Mouse (Mus musculus): Measurements from ENCODE around the gene Tmem268. TPM values are rescaled to one million over a fixed set of nuclear protein-coding genes. Genes with fewer than 3 reads are reported as not detected.
A peak's percentile ranks its signal among the peaks of the same experiment; 100 is the strongest.

Tmem268 gene
- polyA plus RNA-seq, 1 experiment from 2014 or later = 14.4 TPM

GRCm38 (mm10) chr4:63560079-63560478 is 1.5 kb downstream of the Tmem268 start:
- Histone ChIP-seq H3K4me3 (no peak overlapping the region), H3K27me3 (ENCODE audit: low read depth, poor library complexity, severe bottlenecking) (no peaks in the 10 kb centered on the region), H3K9me3 (replicated peaks) (no peaks in the 10 kb centered on the region), H3K4me1 (peaks cover 62% of the 10 kb centered on the region), H3K36me3 (peaks cover 19% of the 10 kb centered on the region), H3K27ac (peak overlapping the region; percentile 97)
- WGBS = 87% methylated on average over 8 of the region's 8 CpGs
- no peak for DNase-seq (ENCODE audit: low spot score)

- WGBS = 86% methylated on average over 7 of the region's 7 CpGs
- Histone ChIP-seq H3K36me3 (peaks cover 31% of the 10 kb centered on the region), H3K27ac (no peak overlapping the region), H3K4me1 (peaks cover 56% of the 10 kb centered on the region), H3K4me3 (no peak overlapping the region), H3K9me3 (replicated peaks) (no peaks in the 10 kb centered on the region), H3K27me3 (ENCODE audit: low read depth, poor library complexity, severe bottlenecking) (no peaks in the 10 kb centered on the region)
- DNase-seq (ENCODE audit: low spot score) = no peak
Measured at GRCm38 (mm10) chr4:63561861-63562675, 3.5 kb downstream of the Tmem268 start.

- Histone ChIP-seq H3K27ac (no peak overlapping the region), H3K36me3 (peaks cover 33% of the 10 kb centered on the region), H3K4me1 (peaks cover 50% of the 10 kb centered on the region), H3K27me3 (ENCODE audit: low read depth, poor library complexity, severe bottlenecking) (no peaks in the 10 kb centered on the region), H3K4me3 (no peak overlapping the region), H3K9me3 (replicated peaks) (no peaks in the 10 kb centered on the region)
- DNase-seq (ENCODE audit: low spot score) = no peak
- WGBS = 84% methylated on average over 4 of the region's 4 CpGs
Measured at GRCm38 (mm10) chr4:63562742-63563141, 4.2 kb downstream of the Tmem268 start.

- 88% methylated on average over 10 of the region's 10 CpGs for WGBS
- H3K4me1 ChIP-seq = peaks cover 24% of the 10 kb centered on the region
- peaks cover 56% of the 10 kb centered on the region for H3K36me3 ChIP-seq
- H3K9me3 ChIP-seq (replicated peaks) = no peaks in the 10 kb centered on the region
- H3K4me3 ChIP-seq = no peak overlapping the region
- no peak overlapping the region; the same call in 1 of the 2 replicates for H3K27ac ChIP-seq
- no peaks in the 10 kb centered on the region for H3K27me3 ChIP-seq (ENCODE audit: low read depth, poor library complexity, severe bottlenecking)
- DNase-seq (ENCODE audit: low spot score) = no peak
Measured at GRCm38 (mm10) chr4:63567712-63568390, 9.3 kb downstream of the Tmem268 start.

GRCm38 (mm10) chr4:63569322-63569721 is 10.7 kb downstream of the Tmem268 start:
- Histone ChIP-seq H3K4me3 (no peak overlapping the region), H3K36me3 (peaks cover 62% of the 10 kb centered on the region), H3K27me3 (ENCODE audit: low read depth, poor library complexity, severe bottlenecking) (no peaks in the 10 kb centered on the region), H3K4me1 (peaks cover 24% of the 10 kb centered on the region), H3K27ac (peak overlapping the region; percentile 72), H3K9me3 (replicated peaks) (no peaks in the 10 kb centered on the region)
- no peak for DNase-seq (ENCODE audit: low spot score)
- 91% methylated on average over 8 of the region's 8 CpGs for WGBS

GRCm38 (mm10) chr4:63570208-63570781 is 11.7 kb downstream of the Tmem268 start:
- H3K36me3 ChIP-seq = peaks cover 55% of the 10 kb centered on the region
- no peaks in the 10 kb centered on the region for H3K9me3 ChIP-seq (replicated peaks)
- DNase-seq (ENCODE audit: low spot score) = no peak
- peaks cover 24% of the 10 kb centered on the region for H3K4me1 ChIP-seq
- 51% methylated on average over 7 of the region's 7 CpGs for WGBS
- H3K27me3 ChIP-seq (ENCODE audit: low read depth, poor library complexity, severe bottlenecking) = no peaks in the 10 kb centered on the region
- H3K27ac ChIP-seq = peak overlapping the region; percentile 72
- no peak overlapping the region for H3K4me3 ChIP-seq

- no peaks in the 10 kb centered on the region for H3K27me3 ChIP-seq (ENCODE audit: low read depth, poor library complexity, severe bottlenecking)
- no peak overlapping the region for H3K27ac ChIP-seq
- no peaks in the 10 kb centered on the region for H3K9me3 ChIP-seq (replicated peaks)
- no peak overlapping the region for H3K4me3 ChIP-seq
- 90% methylated on average over 5 of the region's 5 CpGs for WGBS
- H3K4me1 ChIP-seq = peaks cover 24% of the 10 kb centered on the region
- DNase-seq (ENCODE audit: low spot score) = no peak
- peaks cover 47% of the 10 kb centered on the region for H3K36me3 ChIP-seq
Measured at GRCm38 (mm10) chr4:63572621-63573020, 14.0 kb downstream of the Tmem268 start.

- WGBS = 94% methylated on average over 14 of the region's 14 CpGs
- peak overlapping the region; percentile 85 for H3K27ac ChIP-seq
- H3K4me1 ChIP-seq = peaks cover 42% of the 10 kb centered on the region
- no peak for DNase-seq (ENCODE audit: low spot score)
- H3K9me3 ChIP-seq (replicated peaks) = 0 out of 2 replicates have a peak, but pooled peaks cover 2% of the 10 kb centered on the region
- H3K36me3 ChIP-seq = peaks cover 20% of the 10 kb centered on the region
- H3K27me3 ChIP-seq (ENCODE audit: low read depth, poor library complexity, severe bottlenecking) = no peaks in the 10 kb centered on the region
- H3K4me3 ChIP-seq = no peak overlapping the region
Measured at GRCm38 (mm10) chr4:63579649-63580048, 21.1 kb downstream of the Tmem268 start.

- Histone ChIP-seq H3K27ac (peak overlapping the region; percentile 85), H3K4me3 (no peak overlapping the region), H3K9me3 (replicated peaks) (0 out of 2 replicates have a peak, but pooled peaks cover 2% of the 10 kb centered on the region), H3K36me3 (peaks cover 20% of the 10 kb centered on the region), H3K27me3 (ENCODE audit: low read depth, poor library complexity, severe bottlenecking) (no peaks in the 10 kb centered on the region), H3K4me1 (peaks cover 42% of the 10 kb centered on the region)
- 57% methylated on average over 6 of the region's 6 CpGs for WGBS
- peak; percentile 42 for DNase-seq (ENCODE audit: low spot score)
Measured at GRCm38 (mm10) chr4:63580078-63580477, 21.5 kb downstream of the Tmem268 start.

GRCm38 (mm10) chr4:63582580-63582979 is 24.0 kb downstream of the Tmem268 start:
- 15% methylated on average over 5 of the region's 5 CpGs for WGBS
- no peak overlapping the region for H3K4me3 ChIP-seq
- H3K4me1 ChIP-seq = peaks cover 42% of the 10 kb centered on the region
- H3K27me3 ChIP-seq (ENCODE audit: low read depth, poor library complexity, severe bottlenecking) = no peaks in the 10 kb centered on the region
- H3K9me3 ChIP-seq (replicated peaks) = 0 out of 2 replicates have a peak, but pooled peaks cover 2% of the 10 kb centered on the region
- peaks cover 14% of the 10 kb centered on the region for H3K36me3 ChIP-seq
- H3K27ac ChIP-seq = peak overlapping the region; percentile 91
- DNase-seq (ENCODE audit: low spot score) = peak; percentile 80

- Histone ChIP-seq H3K9me3 (replicated peaks) (no peaks in the 10 kb centered on the region), H3K4me1 (peaks cover 34% of the 10 kb centered on the region), H3K4me3 (no peak overlapping the region), H3K27me3 (ENCODE audit: low read depth, poor library complexity, severe bottlenecking) (no peaks in the 10 kb centered on the region), H3K36me3 (peaks cover 6% of the 10 kb centered on the region; the same call in 1 of the 2 replicates), H3K27ac (no peak overlapping the region)
- 94% methylated on average over 10 of the region's 10 CpGs for WGBS
- DNase-seq (ENCODE audit: low spot score) = no peak
Measured at GRCm38 (mm10) chr4:63585216-63585615, 26.6 kb downstream of the Tmem268 start.

GRCm38 (mm10) chr4:63586240-63586639 is 27.7 kb downstream of the Tmem268 start:
- no peak overlapping the region for H3K27ac ChIP-seq
- DNase-seq (ENCODE audit: low spot score) = no peak
- H3K36me3 ChIP-seq = peaks cover 5% of the 10 kb centered on the region; the same call in 1 of the 2 replicates
- H3K27me3 ChIP-seq (ENCODE audit: low read depth, poor library complexity, severe bottlenecking) = no peaks in the 10 kb centered on the region
- WGBS = 84% methylated on average over 2 of the region's 2 CpGs
- H3K4me3 ChIP-seq = no peak overlapping the region
- peaks cover 30% of the 10 kb centered on the region for H3K4me1 ChIP-seq
- H3K9me3 ChIP-seq (replicated peaks) = no peaks in the 10 kb centered on the region

GRCm38 (mm10) chr4:63589987-63590386 is 31.4 kb downstream of the Tmem268 start:
- WGBS = 93% methylated on average over 7 of the region's 7 CpGs

More at GRCm38 (mm10) chr4:63589987-63590386, 31.4 kb downstream of the Tmem268 start:
- H3K36me3 ChIP-seq = no peaks in the 10 kb centered on the region
- no peaks in the 10 kb centered on the region for H3K9me3 ChIP-seq (replicated peaks)
- no peak overlapping the region for H3K27ac ChIP-seq
- H3K4me3 ChIP-seq = no peak overlapping the region
- DNase-seq (ENCODE audit: low spot score) = no peak
- H3K4me1 ChIP-seq = peaks cover 11% of the 10 kb centered on the region
- no peaks in the 10 kb centered on the region for H3K27me3 ChIP-seq (ENCODE audit: low read depth, poor library complexity, severe bottlenecking)

Measured in limb, embryonic 10.5 days (tissue).